Mouse (Mus musculus): ENCODE measurements at regions not wholly inside any gene's neighbourhood (a gene's known extent, or its start where the extent isn't known, plus 50 kb on each side); places are given as distances from the start of the nearest gene placed in this dataset.

DNA sequence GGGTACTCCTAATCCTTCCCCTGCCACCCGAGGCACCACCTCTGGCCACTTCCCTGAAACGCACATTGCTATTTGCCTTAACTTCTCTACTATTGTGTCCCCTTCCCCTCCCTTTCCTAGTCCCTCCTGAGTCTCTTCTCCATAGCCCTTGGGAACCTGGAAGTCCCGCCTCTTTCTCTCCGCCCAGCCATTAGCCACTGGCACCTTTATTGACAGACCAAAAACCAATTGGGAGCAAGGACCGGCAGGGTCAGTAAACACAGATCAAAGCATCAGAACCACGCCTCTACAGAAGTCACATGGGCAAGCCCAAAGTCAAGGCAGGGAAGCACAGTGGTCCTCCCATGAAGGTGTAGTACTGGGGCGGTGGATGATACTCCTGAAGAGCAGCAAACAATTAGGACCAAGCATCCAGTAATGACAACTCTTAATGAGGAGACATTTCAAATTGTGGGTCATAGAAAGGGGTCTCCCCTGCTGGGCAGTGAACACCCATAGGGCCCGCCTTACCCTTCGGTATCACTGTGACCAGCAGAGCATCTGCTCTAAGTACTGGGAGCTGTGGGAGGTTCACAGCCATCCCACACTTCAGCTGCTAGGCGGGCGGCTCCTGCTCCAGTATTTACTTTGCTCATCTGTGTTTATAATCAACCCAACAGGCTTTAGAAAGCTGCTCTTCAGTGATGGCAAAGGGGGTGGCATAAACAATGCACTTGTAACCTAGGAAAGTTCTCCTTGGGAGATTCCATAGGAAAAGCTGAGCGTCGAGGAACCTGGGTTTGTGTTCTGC is 226.5 kb upstream of the Mphosph6 start:
- ATAC-seq: no peak

DNA sequence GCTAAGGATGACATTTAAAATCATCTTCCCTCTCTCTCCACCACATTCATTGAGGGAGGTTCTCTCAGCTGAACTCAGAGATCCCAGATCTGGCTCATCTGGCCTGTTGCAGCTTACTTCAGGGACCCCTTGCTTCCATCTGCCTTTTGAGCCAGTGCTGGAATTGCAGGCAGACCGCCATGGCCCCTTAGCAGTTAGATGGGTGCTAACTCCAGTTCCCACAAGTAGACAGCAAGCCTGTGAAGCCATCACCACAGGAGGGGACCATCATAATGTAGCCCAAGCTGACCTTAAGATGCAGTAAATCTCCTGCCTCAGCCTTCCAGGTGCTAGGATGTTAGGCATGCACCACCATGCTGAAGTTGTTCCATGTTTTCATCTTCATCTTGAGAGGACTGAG is 221.7 kb upstream of the Mphosph6 start:
- ATAC-seq: no peak

DNA sequence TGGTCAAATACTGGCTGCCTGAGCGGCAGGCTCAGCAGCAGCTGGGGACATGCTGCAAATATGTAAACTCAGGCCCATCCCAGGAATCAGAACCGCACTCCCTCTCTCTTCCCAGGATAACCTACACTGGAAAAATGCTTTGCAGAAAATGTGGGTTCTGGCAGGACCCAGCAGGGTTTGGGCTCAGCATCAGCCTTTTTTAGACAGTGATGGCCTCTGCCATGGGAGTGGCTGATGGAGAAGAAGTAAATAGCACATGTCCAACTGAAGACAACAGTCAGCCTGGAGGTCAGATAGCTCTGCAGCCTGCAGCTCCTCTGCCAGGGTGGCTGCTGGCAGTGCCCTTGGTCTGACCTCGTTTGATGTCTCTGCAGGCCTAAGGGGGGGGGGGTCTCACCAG is 220.2 kb upstream of the Mphosph6 start:
- ATAC-seq: no peak

DNA sequence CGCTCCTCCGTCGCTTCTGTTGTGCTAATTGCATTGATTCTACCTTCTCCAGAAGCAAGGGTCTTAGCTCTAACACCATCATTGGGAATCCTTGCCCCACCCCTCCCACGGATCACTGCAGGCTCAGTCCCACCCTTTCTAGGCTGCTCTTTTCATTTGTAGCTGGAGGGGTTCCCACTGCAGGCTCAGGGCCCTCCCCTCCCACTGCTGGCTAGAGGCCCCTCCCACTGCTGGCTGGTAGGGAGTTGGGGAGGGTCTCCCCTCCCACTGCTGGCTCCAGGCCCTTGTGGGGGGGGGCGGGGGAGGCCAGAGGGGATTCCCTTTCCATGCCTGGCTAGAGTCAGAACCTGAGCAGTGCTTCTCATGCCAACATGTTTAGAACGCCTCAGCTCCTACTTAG is 215.5 kb upstream of the Mphosph6 start:
- ATAC-seq: no peak

DNA sequence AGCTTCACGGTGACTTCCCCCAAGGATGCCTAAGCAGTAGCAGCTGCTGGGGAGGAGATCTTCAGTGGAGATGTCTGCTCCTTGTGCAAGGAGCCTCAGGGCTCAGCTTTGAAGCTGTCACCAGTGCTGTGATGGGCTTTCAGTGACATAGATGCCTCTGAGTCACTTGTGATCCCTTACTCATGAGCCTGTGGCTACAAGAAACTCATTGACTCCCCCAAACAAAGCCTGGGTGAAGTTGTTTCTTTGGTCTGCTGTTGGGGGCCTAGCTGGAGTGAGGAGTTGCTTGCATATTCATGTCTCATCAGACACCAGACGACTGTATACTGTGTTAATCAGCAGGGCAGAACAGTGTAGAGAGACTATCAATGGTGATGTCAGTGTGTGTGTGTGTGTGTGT is 203.4 kb upstream of the Mphosph6 start:
- no peak for ATAC-seq

DNA sequence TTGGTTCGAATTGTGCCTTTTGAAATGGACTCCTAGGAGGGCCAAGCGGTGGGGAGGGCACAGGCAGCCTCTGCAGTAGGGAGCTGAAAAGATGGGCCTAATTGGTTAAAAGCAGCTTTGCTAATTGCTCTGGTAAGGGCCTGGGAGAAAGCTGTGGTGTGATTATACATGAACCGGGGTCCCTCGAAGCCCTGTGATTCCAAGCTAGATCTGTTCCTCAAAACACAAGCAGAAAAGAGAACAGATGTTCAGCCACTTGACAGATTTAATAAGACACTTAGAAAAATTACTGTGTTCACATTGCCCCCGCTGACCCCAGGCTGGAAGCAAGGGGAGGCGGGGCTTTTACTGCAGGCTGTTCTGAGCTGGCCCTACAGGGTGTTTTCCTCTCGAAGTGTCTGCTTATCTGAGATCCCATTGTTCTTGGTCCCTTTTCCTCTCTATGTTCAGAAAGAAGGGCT is 202.7 kb upstream of the Mphosph6 start:
- no peak for ATAC-seq

DNA sequence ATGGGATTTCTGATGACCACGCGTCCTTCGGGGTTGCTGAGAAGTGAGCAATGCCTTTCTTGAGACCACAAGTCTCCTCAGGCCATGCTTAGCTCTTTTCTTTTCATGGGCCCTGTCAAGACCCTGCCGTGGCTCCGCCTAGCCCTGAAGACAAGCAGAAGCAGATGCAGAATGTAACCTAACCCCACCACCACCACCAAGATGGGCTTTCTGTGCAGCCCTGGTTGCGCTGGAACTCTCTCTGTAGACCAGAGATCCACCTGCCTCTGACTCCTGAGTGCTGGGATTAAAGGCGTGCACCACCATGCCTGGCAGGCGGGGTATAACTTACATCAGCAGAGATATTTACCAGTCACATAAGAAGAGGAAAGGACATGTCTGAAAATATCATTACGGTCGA is 199.4 kb upstream of the Mphosph6 start:
- no peak for ATAC-seq

DNA sequence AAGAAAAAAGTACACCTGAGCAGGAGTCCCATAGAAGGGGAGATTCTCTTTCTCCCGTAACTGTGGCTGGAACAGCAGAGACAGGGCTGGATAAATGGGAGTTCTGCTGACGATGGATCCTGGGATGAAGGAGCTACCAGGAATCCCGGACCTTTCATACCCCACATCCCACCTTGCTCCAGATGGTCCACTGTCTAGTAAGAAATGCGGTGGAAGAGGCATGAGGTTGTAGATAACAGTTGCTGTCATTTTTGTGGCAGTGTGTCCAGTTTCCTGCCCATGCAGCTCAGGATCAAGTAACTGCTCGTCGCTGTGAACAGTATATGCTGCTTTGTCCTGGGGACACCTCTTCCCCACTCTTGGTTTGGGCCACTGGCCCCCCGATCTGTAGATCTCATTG is 190.1 kb upstream of the Mphosph6 start:
- no peak for ATAC-seq

DNA sequence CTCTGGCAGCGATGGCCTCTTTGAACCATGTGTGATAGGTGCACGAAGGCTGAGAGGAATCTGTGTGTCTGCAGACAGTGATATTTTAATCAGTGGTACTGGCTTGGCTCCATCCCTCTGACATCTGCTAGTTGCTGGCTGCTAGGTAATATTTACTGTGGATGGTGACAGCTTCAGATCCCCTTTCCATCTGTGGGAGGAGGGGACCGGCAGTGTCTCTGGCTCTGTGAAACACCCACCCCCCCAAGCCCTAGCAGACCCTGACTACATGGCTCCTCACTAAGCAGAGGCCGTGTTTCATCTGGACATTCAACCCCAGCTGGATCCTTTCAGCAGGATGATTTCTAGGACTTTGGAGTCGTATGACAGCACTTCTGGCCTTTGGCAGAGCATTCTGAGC is 187.0 kb upstream of the Mphosph6 start:
- no peak for ATAC-seq

DNA sequence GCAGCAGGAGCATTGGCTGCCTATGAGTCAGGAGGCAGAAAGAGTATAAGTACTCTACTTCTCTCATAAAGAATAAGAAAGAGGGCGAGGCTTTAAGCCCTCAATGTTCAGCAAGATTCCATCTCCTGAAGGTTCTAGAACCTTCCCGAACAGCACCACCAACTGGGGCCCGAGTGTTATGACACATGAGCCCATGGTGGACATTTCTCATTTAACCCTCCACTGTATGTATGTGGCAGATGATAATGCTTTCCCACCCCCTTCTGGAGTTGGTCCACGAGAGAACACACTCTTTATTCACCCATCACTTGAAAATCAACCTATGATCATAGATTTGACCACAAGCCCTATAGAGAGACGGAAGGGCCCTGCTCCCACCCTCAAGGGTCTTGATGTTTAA is 166.6 kb upstream of the Mphosph6 start:
- no peak for ATAC-seq

DNA sequence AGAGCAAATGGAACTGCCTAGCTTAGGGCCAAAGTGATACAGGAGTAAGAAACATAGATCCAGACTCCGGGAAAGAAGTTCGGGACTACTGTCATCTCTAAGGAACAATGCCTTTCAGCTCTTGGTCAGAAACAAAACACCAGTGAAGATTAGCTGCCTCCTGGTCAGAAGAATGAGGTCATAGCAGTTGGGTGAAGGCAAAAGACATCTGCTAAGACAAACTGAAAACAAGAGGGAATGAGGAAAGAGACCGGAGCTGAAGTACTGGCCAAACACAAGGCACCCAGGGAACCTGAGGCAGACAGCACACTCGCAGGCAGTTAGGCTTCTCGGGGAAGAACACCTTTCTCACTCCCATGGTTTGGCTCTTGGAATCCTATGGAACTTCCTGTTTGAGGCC is 164.8 kb upstream of the Mphosph6 start:
- no peak for ATAC-seq

DNA sequence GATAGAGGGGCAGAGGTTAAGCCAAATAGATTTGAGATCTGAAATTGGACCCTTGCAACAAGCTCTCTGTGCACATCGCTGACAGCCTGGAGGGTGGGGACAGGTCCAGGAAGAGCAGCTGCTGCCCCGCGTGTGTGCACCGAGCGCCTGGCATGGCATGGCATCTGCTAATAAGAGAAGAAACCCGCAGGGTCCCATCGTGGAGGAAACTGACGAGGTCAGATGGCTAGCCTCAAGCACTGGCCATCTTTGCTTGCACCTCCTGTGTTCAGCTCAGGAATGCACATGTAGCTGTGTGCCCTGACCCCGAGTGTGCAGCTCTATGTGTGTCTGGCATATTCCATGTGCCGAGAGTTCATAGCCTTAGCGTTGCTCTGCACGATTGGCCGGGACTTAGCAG is 161.7 kb upstream of the Mphosph6 start:
- no peak for ATAC-seq

DNA sequence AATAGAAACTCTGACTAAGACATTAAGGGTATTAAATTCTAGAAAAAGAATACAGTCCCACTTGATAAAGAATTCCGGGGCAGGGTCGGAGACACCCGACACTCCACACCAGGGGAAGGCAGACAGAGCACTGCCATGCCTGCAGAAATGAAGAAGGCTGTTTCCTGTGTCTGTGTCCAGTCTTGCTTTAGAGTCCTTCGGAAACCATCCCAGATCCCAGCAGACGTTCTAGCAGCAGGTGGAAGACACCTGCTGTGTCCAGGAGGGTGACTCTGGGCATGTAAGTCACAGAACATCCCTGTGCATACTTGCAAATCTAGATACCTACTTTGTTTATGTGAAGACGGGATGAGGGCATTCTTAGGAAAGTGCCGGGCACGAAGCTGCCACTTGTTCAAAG is 160.9 kb upstream of the Mphosph6 start:
- no peak for ATAC-seq

DNA sequence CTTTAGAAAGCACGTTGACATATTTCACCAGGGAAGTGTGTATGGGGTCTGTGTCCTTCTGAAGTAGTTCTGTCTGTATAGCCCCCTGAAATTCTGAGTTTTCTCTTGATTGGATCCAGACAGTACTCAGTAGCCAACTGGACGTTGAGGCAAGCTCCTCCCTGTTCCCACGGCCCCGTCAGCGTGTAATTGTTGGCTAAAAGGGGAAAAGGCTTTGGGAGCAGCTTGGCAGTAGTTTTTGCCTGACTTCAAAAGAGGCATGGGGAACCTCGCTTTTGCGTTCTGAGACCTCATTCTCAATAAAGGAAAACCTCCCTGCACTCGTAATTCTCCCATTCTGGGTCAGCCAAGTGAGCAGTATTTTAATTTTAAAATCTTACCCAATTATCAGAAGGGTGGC is 157.8 kb upstream of the Mphosph6 start:
- ATAC-seq: no peak

DNA sequence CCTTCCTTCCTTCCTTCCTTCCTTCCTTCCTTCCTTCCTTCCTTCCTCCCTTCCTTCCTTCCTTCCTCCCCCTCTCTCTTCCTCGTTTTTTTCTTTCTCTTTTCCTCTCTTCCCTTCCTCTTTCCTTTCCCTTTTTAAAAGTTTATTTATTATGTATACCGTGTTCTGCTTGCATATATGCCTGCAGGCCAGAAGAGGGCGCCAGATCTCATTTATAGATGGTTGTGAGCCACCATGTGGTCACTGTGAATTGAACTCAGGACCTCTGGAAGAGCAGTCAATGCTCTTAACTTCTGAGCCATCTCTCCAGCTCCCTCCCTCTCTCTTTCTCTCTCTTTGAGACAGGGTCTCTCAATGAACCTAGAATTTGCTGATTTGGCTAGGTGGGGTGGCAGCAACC is 157.2 kb upstream of the Mphosph6 start:
- ATAC-seq: no peak

DNA sequence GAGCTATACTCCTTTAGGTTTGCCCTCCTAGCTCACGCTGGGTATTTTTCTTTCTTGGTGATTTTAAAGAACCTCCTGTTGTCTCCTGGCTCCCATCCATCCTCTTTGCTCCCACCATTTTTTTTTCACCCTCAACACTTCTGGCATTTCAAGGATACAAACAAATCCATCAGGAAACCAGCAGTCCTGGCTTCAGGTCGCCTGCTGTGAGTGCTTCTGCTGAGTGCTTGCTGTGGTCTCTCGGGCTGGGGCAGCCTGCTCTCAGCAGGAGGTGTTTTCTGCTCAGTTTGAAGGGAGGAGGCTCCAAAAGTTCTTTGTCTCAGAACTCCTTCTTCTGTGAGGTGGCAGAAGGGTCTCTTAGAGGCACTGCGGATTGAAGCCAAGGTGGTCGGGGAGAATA is 149.9 kb upstream of the Mphosph6 start:
- ATAC-seq: no peak

DNA sequence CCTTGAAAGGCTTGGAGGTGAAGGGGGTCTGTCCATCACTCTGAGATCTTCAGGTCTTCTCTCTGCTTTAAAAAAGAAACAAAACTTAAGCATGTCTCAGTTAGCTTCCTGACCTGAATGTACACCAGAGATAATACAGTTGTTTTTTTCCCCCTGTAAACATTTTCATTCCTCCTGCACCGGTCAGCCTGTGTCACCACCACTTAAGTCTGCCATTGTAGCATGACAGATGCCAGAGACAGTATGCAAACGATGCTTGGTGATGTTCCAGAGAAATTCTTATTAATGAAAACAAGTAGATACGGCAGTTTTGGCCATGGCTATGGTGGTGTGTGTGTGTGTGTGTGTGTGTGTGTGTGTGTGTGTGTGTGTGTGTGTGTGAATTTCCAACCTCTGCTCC is 144.8 kb upstream of the Mphosph6 start:
- ATAC-seq: no peak

DNA sequence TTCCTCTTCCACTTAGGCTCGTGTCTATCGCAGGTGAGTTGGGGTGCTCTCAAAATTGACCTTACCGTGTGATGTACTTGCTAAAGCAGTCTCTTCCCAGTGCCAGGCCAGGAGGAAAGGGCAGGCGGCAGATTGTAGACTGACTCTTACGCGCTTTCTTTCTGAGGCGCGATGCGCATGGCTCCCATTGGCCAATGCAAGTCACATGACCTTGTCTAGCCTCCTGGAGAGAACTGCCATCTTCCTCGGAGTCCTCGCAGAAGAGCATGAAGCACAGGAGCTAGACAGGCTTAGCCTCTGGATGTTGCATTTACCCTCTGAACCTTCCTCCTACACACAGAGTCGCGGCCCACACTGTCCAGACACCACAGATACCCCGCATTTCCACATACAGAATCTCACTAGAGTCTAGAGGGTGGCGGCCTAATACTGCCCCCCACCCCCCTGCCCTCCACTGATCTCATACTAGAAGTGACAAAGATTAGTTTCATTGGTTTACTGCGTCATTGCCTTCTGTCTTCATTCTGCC is 132.9 kb upstream of the Mphosph6 start:
- ATAC-seq: no peak

DNA sequence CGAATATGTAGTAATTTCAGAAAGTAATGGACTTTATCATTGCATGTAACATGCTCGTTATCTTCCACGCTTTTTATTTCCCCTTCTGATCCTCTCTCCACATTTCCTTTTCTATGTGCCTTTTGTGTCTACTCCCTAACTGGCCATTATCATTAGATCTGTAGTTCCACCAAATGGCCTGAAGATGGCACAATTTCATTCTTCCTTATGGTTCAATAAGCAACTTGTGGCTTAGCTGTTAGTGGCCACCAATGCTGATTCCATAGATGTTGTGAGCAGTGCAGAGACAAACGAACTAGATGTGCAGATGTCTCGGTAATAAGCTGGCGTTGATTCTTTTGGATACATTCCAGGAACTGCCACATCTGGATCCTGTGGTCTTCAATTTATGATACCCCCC is 128.9 kb upstream of the Mphosph6 start:
- no peak for ATAC-seq

DNA sequence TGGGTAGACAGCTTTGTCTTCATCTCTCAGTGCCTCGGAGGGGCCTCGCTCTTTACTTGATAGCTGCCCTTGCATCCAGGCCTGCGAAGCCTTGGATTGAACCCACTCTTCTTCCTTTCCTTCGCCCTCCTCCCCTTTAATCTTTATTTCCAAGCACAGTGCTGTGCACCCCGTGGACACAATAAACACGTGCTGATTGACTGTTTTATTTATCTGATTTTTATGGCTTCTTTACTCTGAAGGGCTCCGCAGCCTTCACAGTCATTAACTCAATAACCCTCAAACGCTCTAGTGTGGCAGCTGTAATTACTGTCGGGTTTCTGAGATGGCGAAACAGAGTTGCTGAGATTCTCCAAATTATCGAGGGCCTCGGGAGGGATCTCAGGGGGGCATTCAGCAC is 127.9 kb upstream of the Mphosph6 start:
- no peak for ATAC-seq

DNA sequence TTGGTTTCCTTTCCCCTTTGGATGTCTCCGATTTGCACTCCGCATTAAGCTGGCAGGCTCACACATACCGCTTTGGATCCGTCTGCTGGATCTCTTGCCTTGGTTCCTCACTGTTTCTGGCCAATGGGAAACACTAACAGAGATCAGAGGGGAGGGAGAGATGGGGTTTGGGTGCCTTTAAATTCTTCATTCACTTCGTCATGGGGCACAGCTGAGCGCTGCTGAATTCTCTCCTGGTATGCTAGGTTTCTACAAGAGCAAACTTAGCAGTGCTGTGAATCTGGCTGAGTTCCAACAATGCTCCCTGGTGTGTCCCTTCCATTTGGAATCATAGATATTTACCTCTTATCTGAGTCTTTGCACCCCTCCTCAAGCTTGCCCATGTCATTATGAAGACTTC is 121.6 kb upstream of the Mphosph6 start:
- ATAC-seq: no peak

DNA sequence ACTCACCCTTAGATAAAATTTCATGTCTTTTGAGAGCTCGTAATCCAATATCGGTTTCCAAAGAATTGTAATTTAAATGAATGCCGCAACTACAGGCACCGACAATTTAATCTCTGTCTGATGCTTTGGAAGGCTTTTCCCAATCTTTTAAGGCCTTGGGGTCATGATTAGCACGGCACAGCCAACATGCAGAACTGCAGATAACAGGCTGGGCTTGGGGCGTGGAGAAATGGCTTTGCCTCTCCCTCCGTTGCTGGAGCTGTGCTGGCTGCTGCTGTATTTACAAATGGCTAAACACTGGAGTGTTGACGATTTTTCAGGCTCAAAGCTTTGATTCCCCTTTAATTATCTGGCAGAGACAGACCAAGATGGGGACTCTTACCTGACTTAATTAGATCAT is 101.3 kb upstream of the Mphosph6 start:
- ATAC-seq: no peak

DNA sequence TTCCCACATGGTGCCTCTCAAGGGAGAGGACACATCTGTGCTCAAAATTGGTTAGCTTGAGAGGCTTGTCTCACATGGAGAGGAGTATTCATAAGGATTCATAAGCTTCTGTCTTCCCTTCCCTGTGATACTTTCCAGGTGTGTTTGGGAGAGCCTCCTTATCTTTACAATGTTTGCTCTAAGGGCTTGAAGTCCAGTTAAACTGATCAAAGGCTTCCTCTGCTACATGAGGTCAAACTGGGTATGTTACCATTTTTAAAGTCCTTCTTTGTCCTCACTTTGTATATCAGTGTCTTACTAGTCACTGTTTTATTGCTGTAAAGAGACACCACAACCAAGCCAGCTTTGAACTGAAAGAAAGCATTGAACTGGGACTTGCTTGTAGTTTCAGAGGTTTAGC is 98.1 kb upstream of the Mphosph6 start:
- ATAC-seq: no peak

DNA sequence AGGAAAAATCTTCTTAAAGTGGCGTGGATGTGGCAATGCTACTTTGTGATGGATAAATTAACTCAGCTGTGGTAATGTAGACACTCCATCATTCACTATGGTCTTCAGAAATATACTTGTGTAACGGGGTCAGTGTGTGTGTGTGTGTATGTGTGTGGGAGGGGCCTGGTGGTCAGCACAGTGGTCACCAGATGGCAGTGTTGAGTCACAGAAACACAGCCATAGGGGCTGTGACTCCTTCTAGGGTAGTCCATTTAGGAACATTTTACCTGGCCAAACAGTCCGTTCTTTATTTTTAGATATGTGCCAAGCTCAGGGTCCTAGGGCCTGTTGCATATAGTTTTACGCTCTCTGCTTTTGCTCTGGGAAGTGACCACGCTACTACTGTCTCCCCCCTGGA is 96.3 kb upstream of the Mphosph6 start:
- no peak for ATAC-seq

DNA sequence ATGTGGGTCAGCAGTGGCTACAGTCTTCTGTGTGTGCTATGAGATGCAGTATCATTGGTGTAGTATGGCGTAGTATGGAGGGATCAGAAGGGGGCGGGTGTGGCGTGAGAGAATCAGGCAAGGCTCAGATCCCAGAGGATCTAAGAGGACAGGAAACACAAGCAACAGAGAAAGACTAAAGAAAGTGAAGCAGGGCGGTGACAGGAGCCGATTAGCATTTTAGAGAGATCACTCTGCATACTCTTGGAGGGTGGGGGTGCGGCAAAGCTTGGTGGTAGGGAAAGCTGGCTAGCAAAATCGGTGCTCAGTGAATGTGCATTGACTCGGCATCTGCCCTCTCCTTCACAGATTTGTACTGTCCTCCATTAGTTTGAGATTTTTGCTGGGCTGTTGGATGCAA is 93.1 kb upstream of the Mphosph6 start:
- no peak for ATAC-seq
